Mouse (Mus musculus) right cerebral cortex, postnatal 36 days (tissue): ENCODE measurements around the gene E130114P18Rik.

Experiments used
- DNase-seq, 2 experiments: peaks; one replicate each; pipeline ENCODE4 v3.0.0; 2022; ENCODE audit warnings: low spot score in 2 of 2, mixed read lengths in 1 of 2

Gene E130114P18Rik

DNA sequence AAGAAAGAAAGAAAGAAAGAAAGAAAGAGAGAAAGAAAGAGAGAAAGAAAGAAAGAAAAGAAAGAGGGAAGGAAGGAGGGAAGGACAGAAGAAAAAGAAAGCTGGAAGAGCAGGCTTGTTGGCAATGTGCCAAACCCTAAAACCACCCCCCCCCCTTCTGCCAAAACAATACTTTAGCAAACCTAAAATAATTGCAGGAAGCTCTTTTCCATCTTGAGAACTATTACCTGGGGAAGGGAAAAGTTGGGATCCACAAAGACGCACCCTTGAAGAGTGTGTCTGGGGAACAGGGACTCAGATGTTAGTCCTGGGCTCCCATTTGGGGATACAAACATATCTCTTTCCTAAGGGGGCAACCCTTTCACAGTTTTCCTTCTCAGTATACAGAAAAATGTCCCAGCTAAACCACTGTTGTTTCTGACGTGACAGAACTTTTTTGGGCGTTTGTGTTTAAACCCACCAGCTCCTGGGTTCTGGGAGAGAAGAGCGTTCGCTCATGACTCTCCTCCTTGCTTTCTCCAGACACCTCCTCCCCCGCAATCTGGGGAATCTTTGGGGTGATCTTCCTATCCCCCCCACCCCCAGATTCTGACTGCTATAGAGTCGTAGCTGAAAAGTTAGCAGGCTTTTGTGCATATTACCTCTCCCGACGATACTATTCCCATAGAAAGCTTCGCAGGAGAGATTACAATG lies 1.3 kb downstream of the E130114P18Rik start:
- no peak for DNase-seq

GRCm38 (mm10) chr4:97775494-97776265 lies 2.2 kb downstream of the E130114P18Rik start:
- no peak for DNase-seq

- DNase-seq: peak in 1 of 2 experiments; percentile 66
Measured at GRCm38 (mm10) chr4:97775059-97775458, 2.8 kb downstream of the E130114P18Rik start.

GRCm38 (mm10) chr4:97774446-97774950 lies 3.4 kb downstream of the E130114P18Rik start:
- no peak for DNase-seq

- DNase-seq: no peak
Measured at GRCm38 (mm10) chr4:97773791-97774190, 4.1 kb downstream of the E130114P18Rik start.

GRCm38 (mm10) chr4:97773110-97773593 lies 4.7 kb downstream of the E130114P18Rik start:
- peak; percentile 82 to 91 for DNase-seq

GRCm38 (mm10) chr4:97772641-97773040 lies 5.2 kb downstream of the E130114P18Rik start, which contains the start of gene Nfia:
Nfia (plus strand) TSS chr4:97772734.
- no peak for DNase-seq

- DNase-seq: peak; percentile 93 to 95
Measured at GRCm38 (mm10) chr4:97772084-97772484, 5.8 kb downstream of the E130114P18Rik start.

GRCm38 (mm10) chr4:97771426-97771825 lies 6.5 kb downstream of the E130114P18Rik start:
- no peak for DNase-seq

- DNase-seq: no peak
Measured at GRCm38 (mm10) chr4:97769861-97770260, 8.0 kb downstream of the E130114P18Rik start.

DNA sequence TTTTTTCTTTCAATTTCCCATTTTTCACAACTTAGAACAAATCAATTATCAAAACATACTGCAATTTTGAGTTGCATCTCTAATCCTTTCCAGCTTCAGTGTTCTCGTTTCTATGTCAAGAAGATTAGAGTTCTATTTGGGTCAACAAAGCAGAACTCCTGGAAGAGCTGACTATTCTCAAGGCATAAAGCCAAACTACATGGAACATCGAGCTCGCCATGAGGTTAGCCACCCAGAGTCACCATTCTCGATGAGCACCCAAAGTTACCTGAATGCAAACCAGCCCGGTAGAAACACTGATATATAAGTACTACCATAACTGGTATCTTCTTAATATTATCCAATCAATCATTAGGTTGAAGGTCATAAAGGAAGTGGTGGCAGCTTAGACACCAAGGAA lies 10.4 kb downstream of the E130114P18Rik start:
- DNase-seq: no peak

- DNase-seq: no peak
Measured at GRCm38 (mm10) chr4:97767025-97767424, 10.9 kb downstream of the E130114P18Rik start.

- no peak for DNase-seq
Measured at GRCm38 (mm10) chr4:97766100-97766499, 11.8 kb downstream of the E130114P18Rik start.

GRCm38 (mm10) chr4:97765341-97766020 lies 12.4 kb downstream of the E130114P18Rik start:
- no peak for DNase-seq

DNA sequence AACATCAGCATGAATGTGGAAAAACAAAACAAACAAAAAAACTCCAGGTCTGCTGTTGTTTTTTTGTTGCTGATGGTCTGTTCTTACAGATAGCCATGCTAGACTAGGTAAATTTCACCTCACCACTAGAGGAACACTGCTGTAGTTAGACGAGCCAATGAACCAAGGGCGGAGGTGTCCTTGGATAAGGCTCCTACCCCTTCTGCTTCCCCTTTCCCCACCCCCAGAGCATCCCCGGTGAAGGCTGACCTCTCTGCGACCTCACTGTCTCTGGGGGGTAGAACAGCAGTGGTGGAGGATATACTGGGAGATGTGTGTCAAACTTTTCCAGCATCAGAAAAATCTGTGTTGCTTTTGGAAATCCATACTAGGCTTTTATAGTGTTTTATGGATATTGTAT lies 13.3 kb downstream of the E130114P18Rik start:
- DNase-seq: no peak

DNA sequence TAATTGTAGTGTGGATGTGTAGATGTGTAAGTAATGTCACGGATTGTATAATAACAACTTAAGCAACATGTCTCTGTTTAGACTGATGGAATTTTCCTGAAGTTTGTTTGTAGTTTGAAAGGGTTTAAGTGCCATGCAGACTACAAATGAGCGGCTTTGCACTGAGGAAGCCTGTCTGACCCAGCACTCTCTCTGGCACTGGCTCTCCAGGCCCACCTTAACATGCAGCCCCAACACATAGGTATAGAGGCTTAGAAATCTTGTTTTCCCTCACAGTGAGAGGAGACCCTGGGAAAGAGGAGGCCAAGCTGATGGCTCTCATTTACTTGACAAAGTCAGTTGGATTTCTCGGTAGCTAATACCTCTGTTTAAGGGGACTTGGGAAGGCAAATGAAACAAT lies 19.2 kb downstream of the E130114P18Rik start:
- DNase-seq: no peak

- DNase-seq: peak in 1 of 2 experiments; percentile 13
Measured at GRCm38 (mm10) chr4:97757978-97758461, 19.9 kb downstream of the E130114P18Rik start.

DNA sequence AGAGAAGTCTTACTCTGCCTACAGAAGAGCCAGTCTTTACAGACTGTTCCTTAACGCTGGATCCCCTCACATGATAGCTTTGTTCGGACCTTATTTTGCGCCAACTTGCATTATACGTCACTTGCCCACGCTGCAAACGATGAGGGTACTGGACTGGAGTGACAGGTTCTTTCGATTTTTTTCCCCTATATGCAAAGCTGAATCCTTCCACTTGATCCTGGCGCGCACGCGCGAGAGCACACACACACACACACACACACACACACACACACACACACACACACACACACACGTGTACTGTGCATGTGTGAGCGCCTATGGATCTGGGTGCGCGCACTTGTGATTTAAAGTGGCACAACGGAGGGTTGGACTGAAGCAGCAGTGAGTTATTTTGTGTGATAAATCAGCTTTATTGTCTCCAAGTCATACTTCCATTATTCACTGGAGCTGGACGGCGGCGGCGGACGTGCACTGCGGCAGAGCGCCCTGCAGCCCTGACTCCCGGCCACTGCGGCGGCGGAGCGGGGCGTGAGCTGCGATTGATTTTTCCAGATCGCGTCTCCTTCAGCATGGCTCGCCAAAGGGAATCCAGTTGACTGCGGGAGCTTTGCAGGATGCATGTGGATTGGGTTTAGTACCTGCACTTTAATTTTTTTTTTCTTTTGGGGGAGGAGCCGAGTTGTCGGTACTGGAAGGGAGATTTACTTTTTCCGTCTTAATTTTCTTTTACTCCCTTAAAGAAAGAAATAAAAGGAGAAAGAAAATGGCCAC lies 20.5 kb downstream of the E130114P18Rik start:
- peak; percentile 38 to 57 for DNase-seq

DNA sequence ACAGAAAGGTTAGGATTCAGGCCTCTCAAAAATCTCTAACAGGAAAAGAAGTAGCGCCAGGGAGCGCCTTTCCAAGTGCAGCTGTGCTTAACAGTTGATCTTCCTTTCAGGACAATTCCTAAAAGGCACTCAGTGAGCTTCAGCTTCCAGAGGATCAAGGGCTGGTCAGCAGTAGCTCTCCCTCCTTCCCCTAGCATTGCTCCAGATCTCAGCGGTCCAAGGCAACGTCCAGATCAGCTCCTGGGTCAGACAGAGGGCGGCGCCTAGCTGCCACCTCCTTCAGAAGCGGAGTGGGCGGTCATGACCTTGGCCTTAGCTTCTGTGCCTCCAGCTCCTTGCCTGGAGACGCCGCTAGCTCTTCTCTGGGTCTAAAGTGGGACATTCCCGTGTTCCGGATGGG lies 23.6 kb downstream of the E130114P18Rik start:
- DNase-seq: no peak

DNA sequence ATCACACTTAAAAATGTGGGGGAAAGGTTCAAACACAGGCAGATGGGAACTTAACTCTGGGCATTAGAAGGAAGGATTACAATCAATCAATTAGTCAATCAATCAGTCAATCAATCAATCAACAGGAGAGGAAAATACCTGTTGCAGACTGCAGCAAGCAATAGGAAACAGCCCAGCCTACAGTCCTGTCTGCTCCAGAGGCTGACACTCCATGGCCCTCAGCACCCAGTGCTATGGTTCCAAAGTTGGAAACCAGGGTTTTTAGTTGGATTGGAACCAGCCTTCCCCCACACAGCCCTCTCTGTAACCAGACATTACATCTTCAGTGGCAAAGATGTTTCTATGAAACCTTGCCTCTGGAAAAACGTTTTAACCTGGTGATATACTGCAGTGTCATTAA lies 24.4 kb downstream of the E130114P18Rik start:
- DNase-seq: no peak
